Mouse (Mus musculus) kidney, postnatal 4 days (tissue): ENCODE results near the gene Fto.

ENCODE experiments used
- DNase-seq, 2 experiments: peaks; one replicate each; pipeline ENCODE4 v3.0.0; 2021; ENCODE audit warnings: mixed read lengths in 2 of 2

Fto gene

DNA sequence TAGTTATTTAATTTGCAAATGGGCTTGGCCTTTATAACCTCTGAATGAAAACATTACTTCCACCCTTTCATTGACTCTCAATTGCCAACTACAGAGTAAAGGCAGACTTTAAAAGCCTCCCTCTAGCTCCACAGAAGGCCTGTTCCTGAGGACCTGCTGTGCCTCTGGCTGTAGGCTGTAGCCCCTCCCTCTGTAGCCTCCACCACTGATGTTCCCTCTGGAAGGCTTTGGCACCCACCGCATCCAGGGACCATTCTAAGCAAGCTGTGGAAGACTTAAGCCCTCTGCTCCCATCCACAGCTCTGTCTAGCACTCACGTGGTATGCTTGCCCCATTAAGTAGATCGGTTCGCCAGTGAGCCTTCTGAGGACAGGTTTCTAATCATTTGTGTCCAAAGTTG lies 258.7 kb downstream of the Fto start:
- DNase-seq: no peak

DNA sequence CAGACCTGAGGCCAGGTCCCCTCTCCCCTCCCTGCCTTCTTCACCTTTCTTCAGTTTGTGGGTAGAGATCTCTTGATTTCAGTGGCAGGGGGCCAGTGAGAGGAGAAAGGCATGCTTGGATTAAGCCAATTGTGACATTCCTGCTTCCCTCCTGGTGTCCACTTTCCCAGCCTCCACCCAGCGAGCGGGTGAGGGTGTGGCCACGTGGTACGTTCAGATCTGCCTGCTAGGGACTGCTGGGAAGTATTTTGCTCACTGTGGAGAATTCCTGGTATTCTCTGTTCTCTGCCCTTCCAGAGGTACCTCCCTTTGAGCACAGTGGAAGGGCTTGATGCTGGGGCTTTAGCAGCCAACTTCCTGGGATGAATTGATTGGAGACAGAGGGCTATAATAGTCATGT lies 259.3 kb downstream of the Fto start:
- peak; percentile 46 to 69 for DNase-seq

DNA sequence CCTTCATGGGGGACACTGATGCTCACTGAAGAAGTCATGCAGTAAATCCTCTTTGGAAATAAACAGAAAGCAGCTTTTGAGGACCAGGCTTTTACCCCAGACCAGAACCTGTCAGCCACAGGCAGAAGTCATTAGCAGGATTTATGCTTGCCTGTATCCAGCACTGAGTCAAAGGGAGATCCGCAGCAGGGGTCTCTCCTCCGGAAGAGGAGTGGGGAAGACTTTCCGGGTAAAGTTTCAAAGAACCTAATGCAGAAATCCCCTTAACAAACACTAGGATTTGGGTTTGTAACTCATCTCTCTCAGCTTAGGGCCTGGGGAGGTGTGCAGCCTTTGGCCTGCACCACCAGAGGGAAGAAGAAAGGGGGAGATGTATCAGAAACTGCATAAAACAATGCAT lies 262.3 kb downstream of the Fto start:
- no peak for DNase-seq

DNA sequence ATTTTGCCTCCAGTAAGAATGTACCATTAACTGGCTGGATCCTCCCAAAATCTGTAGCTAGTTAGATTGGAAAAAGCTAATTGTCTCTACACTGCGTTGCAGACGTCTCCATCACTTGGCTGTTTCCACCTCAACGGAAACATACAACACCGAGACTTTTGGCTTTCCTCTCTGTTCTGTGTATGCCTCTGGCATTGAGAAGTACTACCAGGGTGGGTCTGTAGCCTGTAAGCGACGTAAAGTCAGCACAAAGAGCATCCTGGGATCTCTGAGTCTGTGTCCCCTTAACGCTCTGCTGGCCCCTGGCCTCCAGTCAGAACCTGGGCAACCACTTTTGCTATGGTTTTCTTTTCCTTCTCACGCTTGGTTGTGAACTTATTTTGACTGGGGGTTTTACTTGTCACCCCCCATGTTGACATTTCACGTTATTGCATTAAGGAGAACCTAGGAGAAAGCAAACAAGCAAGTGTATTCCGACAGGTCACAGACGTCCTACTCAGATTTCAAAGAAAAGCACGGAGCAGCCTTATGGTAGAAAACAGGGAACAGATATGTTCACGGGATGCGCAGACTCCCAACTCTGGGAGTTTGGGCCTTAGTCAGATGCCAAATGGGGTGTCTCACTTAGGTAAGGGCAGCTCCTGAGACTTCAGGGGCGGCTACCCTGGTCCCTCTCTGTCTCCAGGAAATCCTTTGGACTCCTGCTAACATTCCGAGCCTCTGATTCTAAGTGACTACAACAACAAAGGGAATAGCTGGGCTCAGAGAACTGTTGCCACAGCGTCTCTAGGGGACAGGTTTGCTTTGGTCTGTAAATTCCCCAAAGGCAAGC lies 263.0 kb downstream of the Fto start:
- DNase-seq: no peak

DNA sequence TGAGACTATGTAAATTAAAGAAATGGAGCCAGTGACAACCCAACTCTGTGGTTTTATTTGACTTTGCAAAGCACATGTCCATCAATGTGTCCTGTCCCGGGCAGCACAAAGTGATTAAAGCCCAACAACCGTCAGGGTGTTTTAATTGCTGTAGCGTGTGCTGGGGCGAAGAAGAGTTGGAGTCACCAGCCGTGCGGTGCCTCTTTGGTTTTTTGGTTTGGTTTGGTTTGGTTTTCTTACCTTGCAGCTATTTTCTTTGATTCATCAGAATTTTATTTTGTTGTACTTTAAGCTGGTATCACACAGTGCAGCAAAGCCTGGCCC lies 263.6 kb downstream of the Fto start:
- DNase-seq: no peak

DNA sequence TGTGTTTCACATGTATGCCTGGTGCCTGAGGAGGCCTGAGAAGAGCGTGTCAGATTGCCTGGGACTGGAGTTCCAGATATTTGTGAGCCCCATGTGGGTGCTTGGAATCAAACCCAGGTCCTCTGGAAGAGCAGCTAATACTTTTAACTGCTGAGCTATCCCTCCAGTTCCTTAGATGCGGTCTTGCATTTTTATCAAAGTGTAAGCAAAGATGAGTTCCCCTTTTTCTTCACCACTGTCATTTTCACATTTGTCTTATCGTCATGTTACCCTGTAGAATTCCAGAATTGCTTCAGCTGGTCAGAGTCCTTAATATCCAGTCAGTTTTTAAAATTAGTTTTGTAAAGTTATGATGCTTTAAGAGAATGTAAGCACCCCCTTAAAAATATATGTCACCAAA lies 264.3 kb downstream of the Fto start:
- DNase-seq: no peak

DNA sequence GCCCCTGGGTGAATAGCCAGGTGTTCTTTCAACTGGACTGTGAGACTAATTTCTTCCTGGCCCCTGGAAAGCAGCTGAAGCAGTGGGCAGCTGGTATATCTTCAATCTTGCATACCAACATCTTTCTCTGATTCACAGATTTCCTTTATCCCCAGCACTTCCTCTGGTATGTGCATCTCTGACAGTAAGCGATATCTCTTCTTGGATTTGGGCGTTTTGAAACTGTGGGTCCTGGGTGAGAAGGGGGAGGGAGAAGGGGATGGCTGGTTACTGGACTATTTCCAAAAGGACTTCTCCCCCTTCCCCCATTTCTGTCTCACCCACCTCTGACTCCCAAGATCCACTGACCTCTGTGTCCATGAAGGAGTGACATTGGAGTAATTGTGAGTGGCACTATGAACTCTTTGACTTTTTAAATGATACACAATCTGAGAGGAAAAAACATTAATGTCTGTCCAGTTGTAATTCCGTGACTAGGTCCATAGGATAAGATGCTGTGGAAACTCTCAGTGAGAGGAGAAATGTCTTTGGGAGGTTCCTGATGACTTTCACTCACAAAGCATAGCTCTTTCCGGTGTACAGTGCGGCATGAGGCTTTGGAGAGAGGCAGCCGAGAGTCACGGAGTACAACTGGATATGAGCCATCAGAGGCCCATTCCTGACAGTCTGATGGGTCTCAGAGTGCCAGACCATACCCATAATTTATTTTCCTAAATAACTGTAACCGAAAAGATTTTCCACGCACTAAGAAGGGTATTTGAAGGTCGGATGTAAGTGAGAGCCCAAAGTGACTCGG lies 271.5 kb downstream of the Fto start:
- no peak for DNase-seq

DNA sequence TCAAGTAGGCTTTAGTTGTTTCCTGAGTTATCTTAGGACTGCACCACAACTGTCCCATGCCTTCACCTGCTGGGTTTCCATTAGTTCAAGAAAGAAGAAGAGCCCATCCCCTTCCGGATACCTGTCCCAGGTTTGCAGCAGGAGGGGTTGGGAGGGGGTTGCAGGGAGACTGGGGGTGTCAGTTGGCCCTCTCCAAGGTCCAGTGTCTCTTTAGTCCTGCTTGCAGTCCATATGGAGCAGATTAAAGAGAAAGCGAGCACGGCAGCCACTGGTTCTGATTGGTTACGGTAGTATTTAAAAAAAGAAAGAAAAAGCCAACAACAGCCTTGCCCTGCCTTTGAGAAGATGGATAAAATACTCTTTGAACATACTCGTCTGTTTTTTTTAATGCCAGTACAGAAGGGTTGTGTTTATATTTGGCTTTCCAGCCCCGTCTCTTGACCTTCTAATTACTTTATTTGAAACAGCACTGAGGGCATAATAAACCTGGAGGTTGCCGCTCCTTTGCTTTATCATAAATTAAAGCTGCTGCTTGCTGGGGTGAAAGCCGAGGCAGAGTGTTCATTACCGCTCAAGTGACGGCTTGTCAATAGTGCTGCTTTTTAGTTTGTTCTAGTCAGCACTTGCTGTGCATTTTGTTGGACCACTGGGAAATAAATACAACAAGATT lies 279.2 kb downstream of the Fto start:
- no peak for DNase-seq

DNA sequence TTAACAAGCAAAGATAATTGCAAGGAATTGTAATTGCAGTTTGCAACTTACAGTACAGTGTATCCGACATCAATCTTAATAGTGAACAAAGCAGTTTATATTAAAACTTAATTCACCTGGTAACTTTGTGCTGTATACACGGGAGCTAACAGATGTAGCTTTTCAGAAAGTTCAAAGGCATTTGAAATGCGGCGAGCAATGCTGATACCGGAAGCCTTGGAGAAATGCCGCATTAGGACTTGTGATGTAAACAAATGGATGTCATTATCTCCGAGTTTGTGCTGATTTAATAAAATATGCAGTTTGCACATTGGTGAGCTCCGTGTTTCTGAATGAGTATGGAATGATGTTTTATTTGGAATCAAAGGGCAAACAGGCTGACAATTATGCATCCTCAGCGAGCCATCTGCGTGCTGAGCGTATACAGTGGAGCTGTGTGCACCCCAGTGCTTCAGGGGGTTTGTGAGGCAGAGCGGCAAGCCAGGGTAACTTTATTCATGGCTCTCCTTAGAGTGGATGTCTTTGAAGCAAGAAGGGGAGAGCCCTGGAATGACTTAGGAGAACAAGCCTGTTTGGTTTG lies 280.0 kb downstream of the Fto start:
- DNase-seq: no peak

DNA sequence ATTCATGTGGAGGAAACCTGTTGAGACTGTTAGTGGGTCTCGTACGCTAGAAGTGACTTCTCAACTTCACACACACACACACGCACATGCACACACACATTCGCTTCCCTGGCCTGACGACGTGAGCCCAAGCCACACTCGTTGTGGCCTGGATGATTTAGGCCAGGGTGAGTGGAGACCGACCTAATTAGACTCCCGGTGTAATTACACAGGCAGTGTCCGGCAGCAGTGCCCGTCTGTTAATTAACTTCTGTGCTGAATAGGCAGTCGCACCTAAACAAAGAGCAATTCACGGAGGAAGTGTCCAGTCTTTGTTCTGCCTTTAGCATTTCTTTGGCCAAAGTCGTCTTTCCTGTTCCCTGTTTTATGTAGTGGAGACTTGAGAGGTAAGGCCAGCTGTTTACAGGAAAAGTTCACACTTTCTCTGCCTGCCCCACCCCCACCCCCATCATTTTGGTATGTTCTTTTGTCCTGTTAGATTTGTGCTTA lies 286.1 kb downstream of the Fto start:
- DNase-seq: peak in 1 of 2 experiments; percentile 33

DNA sequence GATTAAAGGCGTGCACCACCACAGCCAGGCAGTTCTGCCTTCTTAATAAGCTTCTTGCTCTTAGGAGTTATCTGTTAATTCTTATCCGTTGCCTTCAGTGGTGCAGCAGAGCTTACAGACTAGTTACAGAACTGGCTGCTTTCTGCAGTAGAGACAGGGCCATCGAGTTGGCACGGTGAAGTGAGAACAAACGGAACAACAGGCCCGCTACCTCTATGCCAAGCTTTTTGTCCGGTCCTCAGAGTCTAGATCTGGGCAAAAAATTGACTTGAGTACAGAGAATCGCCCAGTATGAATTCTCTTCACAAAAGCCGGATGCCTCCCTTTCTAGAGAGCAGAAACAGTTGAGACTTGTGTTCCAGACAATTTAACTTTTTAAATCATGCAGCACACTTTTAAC lies 290.4 kb downstream of the Fto start:
- DNase-seq: no peak

DNA sequence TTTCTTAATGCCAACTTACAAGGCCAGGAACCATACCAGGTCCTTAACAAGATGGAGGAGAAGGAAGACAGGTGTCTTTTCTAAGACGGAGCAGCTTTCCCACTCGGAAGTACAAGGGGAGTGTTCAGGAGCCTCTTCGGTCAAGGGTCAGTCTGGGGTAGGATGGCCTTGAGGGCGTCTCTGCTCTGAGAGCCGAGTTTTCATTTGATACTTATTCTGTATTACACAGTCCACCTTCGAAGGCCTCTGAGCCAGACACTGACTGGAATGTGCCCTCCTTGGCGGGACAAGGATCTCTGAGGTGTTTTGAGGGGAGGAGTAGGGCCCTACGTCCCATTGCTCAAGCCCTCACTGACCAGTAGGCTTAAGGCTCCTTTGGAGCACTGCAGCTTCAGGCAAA lies 292.6 kb downstream of the Fto start:
- no peak for DNase-seq

DNA sequence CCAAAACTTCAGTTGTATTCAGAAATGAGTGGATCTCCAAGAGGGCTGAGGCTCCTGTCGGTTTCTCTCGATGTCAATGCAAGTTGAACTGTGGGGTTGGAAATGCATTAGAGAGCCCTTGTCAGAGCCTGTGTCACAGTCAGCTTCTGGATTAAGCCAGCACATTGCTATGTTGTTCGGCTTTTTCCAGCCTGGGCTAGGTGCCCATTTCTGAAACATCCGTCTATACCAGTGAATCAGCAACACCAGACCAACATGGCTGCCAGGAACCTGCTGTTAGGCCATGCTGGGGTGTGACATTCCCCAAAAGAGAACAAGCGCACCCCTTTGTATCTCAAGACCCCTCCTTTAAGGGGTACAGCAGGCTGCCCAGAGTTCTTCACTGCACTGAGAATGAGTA lies 293.8 kb downstream of the Fto start:
- DNase-seq: no peak

DNA sequence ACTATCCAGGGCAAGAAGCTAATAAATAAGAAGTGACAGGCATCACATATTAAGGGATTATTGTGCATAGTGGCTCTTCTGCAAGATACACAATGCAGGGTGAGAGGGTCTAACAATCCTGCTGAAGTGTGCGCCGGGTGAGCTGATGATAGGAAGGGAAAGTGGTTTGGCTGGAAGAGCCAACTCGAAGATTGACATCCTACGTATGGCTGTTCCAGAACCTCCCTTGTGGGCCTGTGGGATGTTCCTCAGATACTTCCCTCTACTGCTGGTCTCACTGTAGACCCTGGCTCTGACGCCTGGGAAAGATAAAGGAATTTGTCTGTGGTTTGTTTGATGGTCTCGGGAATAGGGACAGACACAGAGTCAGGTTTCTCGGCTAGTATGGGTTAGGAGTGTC lies 297.9 kb downstream of the Fto start:
- no peak for DNase-seq

DNA sequence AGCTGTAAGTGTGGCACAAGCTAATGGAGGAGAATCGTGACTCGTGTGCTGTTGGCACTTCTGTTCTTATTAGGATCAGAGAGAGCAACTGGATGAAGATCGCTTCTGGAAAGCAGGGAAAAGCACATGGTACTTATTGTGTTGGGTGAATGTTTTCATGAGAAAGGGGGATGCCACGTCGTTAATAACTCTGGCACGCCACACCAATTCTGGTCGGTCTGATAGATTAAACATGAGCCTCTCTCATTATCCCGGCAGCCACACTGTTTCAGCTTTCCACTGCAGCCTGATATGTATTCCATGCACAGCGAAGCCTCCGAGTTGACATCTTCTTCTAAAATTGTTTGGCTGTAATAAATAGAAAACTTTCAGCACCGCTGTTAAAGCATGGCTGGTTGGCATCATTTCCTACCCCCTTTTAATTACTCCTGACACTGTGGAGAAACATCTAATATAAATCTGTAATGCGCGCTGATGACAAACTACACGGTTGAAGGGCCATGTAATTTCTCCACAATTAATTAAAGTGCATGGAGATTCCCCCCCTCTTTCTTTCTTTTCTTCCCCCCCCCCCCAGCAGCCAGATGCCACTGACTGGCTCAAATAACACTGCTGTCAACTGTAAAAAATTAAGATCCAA lies 298.5 kb downstream of the Fto start:
- no peak for DNase-seq

DNA sequence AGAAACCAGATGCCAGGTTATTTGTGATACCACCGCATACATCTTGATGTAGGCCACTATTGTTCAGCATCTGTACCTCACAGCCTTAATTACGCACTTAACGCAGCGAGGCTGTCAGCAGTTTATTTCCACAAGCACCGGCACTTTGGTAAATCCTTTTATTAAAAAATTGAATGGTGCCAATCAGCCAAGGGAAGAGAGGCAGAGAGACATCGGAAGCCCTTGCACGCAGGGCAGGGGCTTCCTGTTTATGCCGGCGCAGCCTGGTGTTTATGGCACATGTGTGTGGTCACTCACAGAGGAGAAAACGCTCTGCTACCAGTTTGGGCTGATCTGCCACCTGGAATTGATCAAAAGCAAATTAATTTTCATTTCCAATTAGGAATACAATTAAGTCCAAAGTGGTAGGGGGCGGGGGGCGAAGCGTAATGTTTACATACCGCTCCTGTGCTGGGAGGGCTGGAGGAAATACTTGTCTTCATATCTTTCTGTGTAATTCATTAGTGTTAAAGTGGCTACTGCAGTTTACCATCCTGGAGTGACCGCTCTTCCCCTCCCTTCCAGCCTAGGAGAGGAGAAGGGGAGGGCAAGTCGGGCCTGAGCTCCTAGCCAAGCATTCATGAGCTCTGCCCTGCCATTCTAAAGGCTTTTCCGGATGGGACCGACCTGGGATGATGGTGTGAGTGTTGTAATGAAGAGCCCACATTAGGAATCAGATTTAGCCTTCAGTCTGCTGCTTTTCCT lies 299.2 kb downstream of the Fto start:
- no peak for DNase-seq

DNA sequence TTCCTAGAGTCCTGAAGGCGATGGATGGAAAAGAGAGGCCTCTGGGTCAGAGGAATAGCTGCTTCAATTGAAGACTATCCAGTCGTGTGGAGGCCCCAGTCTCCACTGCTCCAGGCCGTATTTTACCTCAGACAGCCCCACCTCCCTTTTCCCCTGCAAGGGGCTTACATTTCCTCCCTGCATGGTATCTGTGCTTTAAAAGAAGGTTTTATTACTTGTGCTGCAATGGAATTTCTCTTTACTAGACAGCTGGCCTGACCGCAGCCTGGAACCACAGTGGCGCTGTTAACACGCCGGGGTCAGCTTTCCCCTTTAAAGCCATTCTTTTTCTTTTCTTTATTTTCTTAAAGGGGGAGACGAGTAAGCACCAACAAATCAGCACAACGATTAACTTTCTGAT lies 300.3 kb downstream of the Fto start:
- DNase-seq: peak; percentile 36 to 50

DNA sequence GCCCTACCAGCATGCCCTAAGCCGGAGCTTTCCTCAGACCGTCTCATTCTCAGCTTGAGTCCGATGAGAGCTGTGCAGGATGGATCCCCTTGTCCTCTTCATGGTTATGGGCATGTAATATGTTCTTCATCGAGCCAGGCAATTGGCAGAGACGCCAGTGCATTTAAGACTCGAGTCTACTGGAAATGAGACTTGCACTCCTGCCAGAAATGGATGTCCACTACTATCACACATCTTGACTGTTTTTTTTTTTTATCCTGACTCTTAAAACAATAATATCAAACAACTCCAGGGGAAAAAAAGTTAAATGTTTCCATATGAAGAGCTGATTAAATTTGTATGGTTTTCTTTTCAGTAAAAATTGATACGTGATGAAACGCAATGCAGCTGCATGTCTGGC lies 301.9 kb downstream of the Fto start:
- no peak for DNase-seq

DNA sequence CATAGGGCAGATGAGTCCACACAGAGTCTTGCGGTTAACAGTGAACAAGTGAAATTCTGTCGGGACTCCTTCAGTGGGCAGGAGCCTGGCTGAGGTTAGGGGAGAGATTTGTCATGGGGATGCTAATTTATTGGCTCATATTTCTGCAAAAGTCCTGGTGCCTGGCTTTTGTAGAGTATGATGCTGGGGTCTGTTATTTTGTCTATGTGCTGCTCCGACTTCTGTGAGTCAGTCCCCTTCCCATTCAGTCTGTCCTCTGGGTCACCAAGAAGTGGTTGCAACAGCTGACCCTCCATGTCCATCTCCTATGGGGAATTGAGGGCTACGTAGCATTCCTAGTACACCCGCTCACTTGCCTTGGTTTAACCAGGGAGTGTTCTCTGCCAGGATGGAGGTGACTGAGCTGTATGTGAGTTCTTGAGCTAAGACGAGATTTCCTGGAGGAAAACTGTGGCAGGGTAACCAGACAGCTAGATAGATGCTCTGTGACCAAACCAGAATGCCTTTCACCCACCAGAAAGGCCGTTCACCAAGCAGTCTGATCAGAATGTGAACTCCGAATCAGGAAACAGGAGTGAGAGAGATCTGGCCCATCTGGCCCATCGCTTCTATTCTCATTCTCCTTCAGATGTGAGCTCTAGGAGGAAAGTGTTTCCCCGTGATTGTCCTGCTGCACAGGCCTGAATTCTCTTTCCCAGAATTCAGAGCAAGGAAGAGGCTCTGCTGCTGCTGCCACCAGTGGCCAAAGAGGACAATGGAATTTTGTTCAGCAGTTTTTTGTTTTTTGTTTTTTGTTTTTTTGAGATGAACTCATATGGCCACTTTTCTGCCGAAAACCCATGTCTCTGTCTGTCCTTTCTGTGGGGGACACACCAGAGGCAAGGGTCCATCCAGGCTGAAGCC lies 302.7 kb downstream of the Fto start:
- no peak for DNase-seq

DNA sequence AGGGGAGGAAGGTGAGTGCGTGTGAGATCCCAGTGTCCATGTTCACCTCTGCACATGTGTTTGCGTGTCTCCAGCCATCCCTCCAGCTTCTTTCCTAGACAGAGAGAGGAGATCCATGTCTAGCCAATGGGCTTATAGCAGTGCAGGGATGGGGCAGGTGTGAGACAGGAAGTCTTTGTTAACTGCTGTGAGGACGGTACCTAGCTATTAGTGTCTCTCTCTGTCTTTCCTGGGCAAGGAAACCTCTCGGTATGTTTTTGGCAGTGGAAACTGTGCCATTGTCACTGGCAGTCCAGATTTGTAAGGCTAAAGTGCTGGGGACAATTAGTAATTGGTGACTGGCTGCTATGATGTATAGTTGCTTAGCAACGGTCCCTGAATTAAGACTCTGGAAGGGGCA lies 304.4 kb downstream of the Fto start:
- no peak for DNase-seq

DNA sequence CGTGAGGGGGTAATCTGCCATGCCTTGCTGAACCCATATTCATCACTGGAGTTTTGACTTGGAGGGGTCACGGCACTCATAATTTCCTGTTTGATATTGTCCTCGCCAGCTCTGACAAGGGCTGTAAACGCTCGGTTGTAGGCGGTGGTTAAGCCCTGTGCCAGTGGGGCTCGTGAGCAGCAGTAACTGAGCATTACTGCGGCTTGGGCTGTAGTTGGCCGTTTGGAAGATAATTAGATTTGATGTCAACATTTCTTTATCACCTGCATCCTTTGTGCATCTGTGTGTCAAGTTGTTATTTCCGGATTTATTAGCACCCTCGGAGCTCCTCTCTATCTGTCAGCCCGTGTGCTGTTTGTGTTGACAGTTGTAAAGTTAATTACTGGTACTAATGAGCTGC lies 309.4 kb downstream of the Fto start:
- DNase-seq: no peak
